Mouse (Mus musculus) spleen, adult 10 weeks (tissue): ENCODE data around the gene Hivep3. TPM values are rescaled to one million over a fixed set of nuclear protein-coding genes. Genes with fewer than 3 reads are reported as not detected.

ENCODE experiments used
- polyA plus RNA-seq: library from polyadenylated mRNA; stranded (reverse); fragments of 350-450 nt; fragmentation: Illumina TruSeq; extraction: RNeasy Lipid Tissue Mini Kit (QIAGEN cat#74804); gene quantifications from one replicate; pipeline ENCODE4 v1.2.3, GENCODE M21; 2015; ENCODE audit warnings: low replicate concordance; ENCODE audit not compliant: insufficient read depth

Gene Hivep3
- polyA plus RNA-seq: 11.5 TPM

GRCm38 (mm10) chr4:119733184-119733880 is at the start of gene Hivep3:
TSS of gene Hivep3 (plus strand) at chr4:119733784.

GRCm38 (mm10) chr4:120064696-120065095 is 331.1 kb downstream of the Hivep3 start, which contains the start of gene AL607142.1:
TSS of gene AL607142.1 (plus strand) at chr4:120064996.

DNA sequence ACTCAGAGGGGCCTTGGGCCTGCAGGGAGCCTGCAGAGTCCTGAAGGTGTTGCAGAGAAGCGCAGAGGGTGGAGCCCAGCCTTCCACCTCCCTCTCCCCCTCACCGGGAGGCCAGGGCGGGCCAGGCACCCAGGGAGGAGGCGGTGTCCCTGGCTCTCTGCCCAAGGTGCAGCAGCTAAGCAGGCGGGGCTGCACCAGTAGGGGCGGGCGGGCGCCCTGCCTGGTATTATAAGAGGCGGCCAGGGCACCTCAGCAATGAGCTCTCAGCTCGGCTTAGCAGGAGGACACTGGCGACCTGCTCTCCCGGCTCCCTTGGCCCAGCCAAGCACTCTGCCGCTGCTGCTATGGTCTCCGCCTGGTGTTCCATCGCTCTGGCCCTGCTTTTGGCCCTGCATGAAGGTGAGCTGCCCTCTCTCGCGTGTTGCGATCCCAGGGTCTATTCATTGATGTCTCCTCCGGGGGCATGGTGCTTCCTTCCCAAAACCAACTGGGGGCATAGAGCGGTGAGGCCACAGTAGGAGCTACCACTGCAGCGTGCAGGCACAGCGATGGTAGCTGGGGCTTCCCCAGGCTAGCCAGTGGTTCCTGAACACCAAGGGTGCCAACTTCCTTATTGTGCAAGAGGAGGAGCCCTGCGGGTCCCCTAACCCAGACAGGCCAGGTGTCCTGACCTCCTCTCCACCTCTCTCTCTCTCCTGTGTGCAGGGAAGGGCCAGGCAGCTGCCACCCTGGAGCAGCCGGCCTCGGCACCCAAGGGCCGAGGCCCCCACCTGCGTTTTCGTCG is 427.8 kb downstream of the Hivep3 start, which contains the start of gene Edn2:
TSS of gene Edn2 (plus strand) at position 41 of the 784 bp plus-strand sequence.

Other genes with a start within 250 kb of the Hivep3 start
- 0.26 TPM for gene Rimkla, start 241.2 kb upstream of the Hivep3 start, polyA plus RNA-seq
- gene Foxj3, start 196.8 kb upstream of the Hivep3 start, polyA plus RNA-seq: 43.8 TPM
- 5.7 TPM for gene Frg2f1, start 194.3 kb upstream of the Hivep3 start, polyA plus RNA-seq
- not detected for gene Guca2a, start 96.1 kb upstream of the Hivep3 start, polyA plus RNA-seq
- 0.81 TPM for gene Guca2b, start 74.8 kb upstream of the Hivep3 start, polyA plus RNA-seq